Mouse (Mus musculus): ENCODE results near the gene Cacna2d2. TPM values are rescaled to one million over a fixed set of nuclear protein-coding genes. Genes with fewer than 3 reads are reported as not detected.
"Not testable (repeated sequence)": the region's sequence is repeated elsewhere in the genome, so short reads cannot be mapped to it uniquely, and the experiment has no call there.

Cacna2d2 gene
- polyA plus RNA-seq, 1 experiment from 2014 or later = 6.8 TPM

DNA sequence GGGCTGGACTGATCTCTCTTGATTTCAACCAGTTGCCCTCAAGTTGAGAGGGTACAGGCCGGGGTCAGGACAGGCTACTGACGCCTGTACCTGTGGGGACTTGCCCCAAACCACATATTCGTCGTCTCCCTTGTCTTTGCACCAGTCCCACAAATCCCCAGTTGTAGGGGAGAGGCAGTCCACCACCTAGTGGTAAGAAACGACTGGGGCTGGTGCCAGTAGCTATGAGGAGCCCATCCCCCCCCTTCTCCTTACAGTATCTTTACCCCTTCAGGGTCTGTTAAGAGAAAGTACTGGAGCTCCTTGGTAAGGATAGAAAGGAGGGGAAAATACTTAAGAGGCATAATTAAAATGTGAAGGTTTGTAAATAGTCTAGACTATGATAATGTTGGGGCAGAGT, 166.1 kb downstream of the Cacna2d2 start:
- H3K9me3 ChIP-seq; H3K27me3 ChIP-seq (ENCODE audit: insufficient read depth, poor library complexity, severe bottlenecking); H3K4me3 ChIP-seq; DNase-seq (ENCODE audit: low spot score): not testable (repeated sequence)
- WGBS = 47% methylated on average over 5 of the region's 5 CpGs
- Histone ChIP-seq H3K36me3 (peaks cover 37% of the 10 kb centered on the region), H3K4me1 (peaks cover 57% of the 10 kb centered on the region), H3K27ac (peak overlapping the region; percentile 44; the same call in 1 of the 2 replicates)

DNA sequence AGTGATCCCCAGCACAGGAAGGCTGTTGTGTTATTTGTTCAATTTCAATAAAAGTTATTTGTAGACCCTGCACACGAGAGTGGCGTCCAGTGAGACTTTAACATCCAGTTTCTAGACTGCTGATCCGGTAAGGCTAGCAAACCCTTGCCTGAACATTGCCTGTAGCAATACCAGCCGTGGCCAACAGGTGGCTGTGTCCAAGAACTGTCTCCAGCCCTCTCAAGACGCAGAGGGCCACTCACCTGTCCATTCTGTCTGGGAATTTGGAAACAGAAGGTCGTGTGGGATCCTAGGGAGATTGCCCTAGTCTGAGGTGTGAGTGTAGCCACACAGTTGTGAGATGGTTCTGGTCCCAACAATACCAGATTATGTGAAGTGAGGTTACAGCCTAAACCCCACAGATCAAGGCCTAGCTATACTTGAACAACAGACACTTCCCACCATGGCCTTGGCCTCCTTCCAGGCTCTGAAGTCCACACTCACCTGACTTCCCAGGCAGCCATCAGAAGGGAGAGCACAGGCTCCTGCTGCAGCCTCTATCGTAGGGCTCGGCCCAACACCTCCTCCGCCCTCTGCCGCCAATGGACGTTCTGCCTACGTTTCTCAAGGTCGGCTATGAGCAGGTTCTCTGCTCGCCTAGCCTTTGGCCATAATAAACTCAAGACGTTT, 166.8 kb downstream of the Cacna2d2 start:
- Histone ChIP-seq H3K36me3 (peaks cover 37% of the 10 kb centered on the region), H3K9me3 (no peaks in the 10 kb centered on the region), H3K4me1 (peaks cover 63% of the 10 kb centered on the region), H3K4me3 (peak overlapping the region; percentile 81; the same call in 1 of the 2 replicates), H3K27ac (peak overlapping the region; percentile 97), H3K27me3 (ENCODE audit: insufficient read depth, poor library complexity, severe bottlenecking) (no peaks in the 10 kb centered on the region)
- no peak for DNase-seq (ENCODE audit: low spot score)
- 54% methylated on average over 15 of the region's 15 CpGs for WGBS

DNA sequence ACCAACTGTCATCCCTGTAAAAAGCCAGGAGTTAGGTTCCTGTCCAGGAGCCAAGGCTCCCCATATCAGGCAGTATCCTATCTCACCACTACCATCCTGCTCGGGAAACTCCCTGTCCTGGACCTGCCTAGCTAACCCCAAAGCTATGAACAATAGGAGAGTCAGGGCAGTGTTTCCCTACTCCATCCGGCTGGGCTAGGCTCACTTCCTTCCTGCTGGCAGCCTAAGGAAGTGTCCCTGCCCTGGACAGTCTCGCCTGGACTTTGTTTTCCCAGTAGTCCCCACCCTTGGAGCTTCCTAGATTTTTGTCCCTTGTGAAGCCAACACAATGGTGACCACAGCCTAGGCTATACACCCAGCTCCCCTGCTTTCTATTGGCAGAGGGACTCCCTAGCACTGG, 167.4 kb downstream of the Cacna2d2 start:
- H3K27me3 ChIP-seq (ENCODE audit: insufficient read depth, poor library complexity, severe bottlenecking) = no peaks in the 10 kb centered on the region
- H3K36me3 ChIP-seq = peaks cover 37% of the 10 kb centered on the region
- DNase-seq (ENCODE audit: low spot score) = no peak
- peaks cover 70% of the 10 kb centered on the region for H3K4me1 ChIP-seq
- WGBS = 49% methylated on average over 3 of the region's 3 CpGs
- H3K9me3 ChIP-seq = no peaks in the 10 kb centered on the region
- peak overlapping the region; percentile 81 for H3K4me3 ChIP-seq
- H3K27ac ChIP-seq = peak overlapping the region; percentile 97

DNA sequence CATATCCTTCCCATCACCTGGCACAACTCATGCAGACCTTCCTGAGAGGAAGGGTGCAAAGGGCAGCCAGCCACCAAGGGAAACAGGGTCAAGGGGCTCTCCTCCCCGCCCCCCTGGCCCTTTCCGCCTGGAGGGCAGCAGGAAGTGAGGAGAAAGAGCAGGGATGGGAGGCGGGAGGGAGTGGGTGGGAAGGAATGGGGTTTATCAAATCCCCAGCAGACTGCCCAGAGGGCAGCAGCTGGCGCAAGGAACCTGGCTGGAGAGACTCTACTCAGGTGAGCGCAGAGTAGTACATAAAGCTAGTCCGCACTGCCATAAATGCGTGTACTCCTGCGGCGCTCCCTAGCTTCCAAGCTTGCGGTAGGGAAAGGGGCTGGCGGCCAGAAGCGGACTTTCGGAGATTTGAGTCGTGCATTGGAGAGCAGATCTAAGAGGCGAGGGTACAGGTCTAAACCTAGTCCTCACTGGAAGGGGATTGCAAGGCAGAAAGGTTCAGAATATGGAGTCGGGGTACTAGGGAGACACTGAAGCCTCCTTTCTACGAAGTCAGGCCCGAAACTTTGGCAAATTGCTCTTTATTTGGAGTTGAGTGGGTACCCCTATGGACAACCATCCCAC, 168.4 kb downstream of the Cacna2d2 start, which contains the start of gene Hyal2:
TSS of gene Hyal2 (plus strand) at position 244 of the 618 bp plus-strand sequence.
- no peak for DNase-seq (ENCODE audit: low spot score)
- peak within 1 kb of the TSS; percentile 97 for H3K27ac ChIP-seq
- H3K36me3 ChIP-seq = peaks cover 41% of the 10 kb centered on the region
- 6% methylated on average over 18 of the region's 18 CpGs for WGBS
- peaks cover 75% of the 10 kb centered on the region for H3K4me1 ChIP-seq
- H3K9me3 ChIP-seq = no peaks in the 10 kb centered on the region
- H3K4me3 ChIP-seq = peak within 1 kb of the TSS; percentile 81
- H3K27me3 ChIP-seq (ENCODE audit: insufficient read depth, poor library complexity, severe bottlenecking) = no peaks in the 10 kb centered on the region

GRCm38 (mm10) chr9:107568331-107569261, 169.2 kb downstream of the Cacna2d2 start:
- Histone ChIP-seq H3K4me1 (peaks cover 73% of the 10 kb centered on the region), H3K27ac (peak overlapping the region; percentile 97), H3K36me3 (peaks cover 48% of the 10 kb centered on the region), H3K4me3 (peak overlapping the region; percentile 81), H3K27me3 (ENCODE audit: insufficient read depth, poor library complexity, severe bottlenecking) (no peaks in the 10 kb centered on the region), H3K9me3 (no peaks in the 10 kb centered on the region)
- DNase-seq (ENCODE audit: low spot score) = peak; percentile 94
- WGBS = under 1% methylated on average over 41 of the region's 41 CpGs

- H3K27me3 ChIP-seq (ENCODE audit: insufficient read depth, poor library complexity, severe bottlenecking) = no peaks in the 10 kb centered on the region
- H3K27ac ChIP-seq = peak overlapping the region; percentile 97
- DNase-seq (ENCODE audit: low spot score) = no peak
- H3K9me3 ChIP-seq = no peaks in the 10 kb centered on the region
- peaks cover 51% of the 10 kb centered on the region for H3K36me3 ChIP-seq
- peaks cover 66% of the 10 kb centered on the region for H3K4me1 ChIP-seq
- H3K4me3 ChIP-seq = peak overlapping the region; percentile 81
- WGBS = under 1% methylated on average over 23 of the region's 23 CpGs
Observed at GRCm38 (mm10) chr9:107569270-107569669, 169.9 kb downstream of the Cacna2d2 start.

GRCm38 (mm10) chr9:107570016-107570415, 170.6 kb downstream of the Cacna2d2 start:
- peak overlapping the region; percentile 97 for H3K27ac ChIP-seq
- peak overlapping the region; percentile 81 for H3K4me3 ChIP-seq
- no peak for DNase-seq (ENCODE audit: low spot score)
- 53% methylated on average over 13 of the region's 13 CpGs for WGBS
- peaks cover 51% of the 10 kb centered on the region for H3K36me3 ChIP-seq
- peaks cover 64% of the 10 kb centered on the region for H3K4me1 ChIP-seq
- H3K27me3 ChIP-seq (ENCODE audit: insufficient read depth, poor library complexity, severe bottlenecking) = no peaks in the 10 kb centered on the region
- H3K9me3 ChIP-seq = no peaks in the 10 kb centered on the region

GRCm38 (mm10) chr9:107570845-107571244, 171.4 kb downstream of the Cacna2d2 start:
- H3K27me3 ChIP-seq (ENCODE audit: insufficient read depth, poor library complexity, severe bottlenecking) = no peaks in the 10 kb centered on the region
- peak overlapping the region; percentile 97; the same call in 1 of the 2 replicates for H3K27ac ChIP-seq
- peaks cover 62% of the 10 kb centered on the region for H3K4me1 ChIP-seq
- H3K36me3 ChIP-seq = peaks cover 44% of the 10 kb centered on the region
- no peaks in the 10 kb centered on the region for H3K9me3 ChIP-seq
- 60% methylated on average over 21 of the region's 21 CpGs for WGBS
- H3K4me3 ChIP-seq = peak overlapping the region; percentile 81
- DNase-seq (ENCODE audit: low spot score) = peak; percentile 84

DNA sequence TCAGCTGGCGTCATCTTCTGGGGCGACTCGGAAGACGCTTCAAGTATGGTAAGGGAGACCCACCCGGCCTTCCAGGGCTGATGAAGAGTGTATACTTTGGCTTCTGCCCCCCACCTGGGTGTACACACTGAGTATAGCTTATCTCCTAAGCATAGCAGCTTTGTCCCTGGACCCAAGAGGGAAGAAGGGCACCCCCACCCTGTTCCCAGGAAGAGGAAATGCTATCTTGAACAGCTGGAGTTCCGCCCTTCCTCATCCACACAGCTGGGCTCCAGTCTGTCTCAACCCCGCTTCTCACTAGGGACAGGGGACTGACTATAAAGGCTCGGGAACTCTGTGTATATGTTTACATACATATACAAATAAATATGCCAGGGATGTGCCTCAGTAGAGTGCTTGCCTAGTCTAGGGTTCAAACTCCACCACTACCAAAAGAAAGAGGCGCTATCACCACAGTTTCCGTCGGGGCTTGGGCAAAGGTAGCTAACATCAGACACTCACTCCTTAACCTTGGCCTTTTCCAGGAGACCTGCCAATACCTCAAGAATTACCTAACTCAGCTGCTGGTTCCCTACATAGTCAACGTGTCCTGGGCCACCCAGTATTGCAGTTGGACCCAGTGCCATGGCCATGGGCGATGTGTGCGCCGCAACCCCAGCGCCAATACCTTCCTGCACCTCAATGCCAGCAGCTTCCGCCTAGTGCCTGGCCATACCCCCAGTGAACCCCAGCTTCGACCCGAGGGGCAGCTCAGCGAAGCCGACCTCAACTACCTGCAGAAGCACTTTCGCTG, 172.3 kb downstream of the Cacna2d2 start:
- Histone ChIP-seq H3K4me3 (peak overlapping the region; percentile 81), H3K27me3 (ENCODE audit: insufficient read depth, poor library complexity, severe bottlenecking) (no peaks in the 10 kb centered on the region), H3K4me1 (peaks cover 60% of the 10 kb centered on the region), H3K27ac (peak overlapping the region; percentile 97; the same call in 1 of the 2 replicates), H3K36me3 (peaks cover 44% of the 10 kb centered on the region), H3K9me3 (no peaks in the 10 kb centered on the region)
- 88% methylated on average over 22 of the region's 22 CpGs for WGBS
- no peak for DNase-seq (ENCODE audit: low spot score)

- Histone ChIP-seq H3K27ac (no peak overlapping the region), H3K9me3 (no peaks in the 10 kb centered on the region), H3K36me3 (peaks cover 44% of the 10 kb centered on the region), H3K4me3 (no peak overlapping the region), H3K4me1 (peaks cover 60% of the 10 kb centered on the region), H3K27me3 (ENCODE audit: insufficient read depth, poor library complexity, severe bottlenecking) (no peaks in the 10 kb centered on the region)
- WGBS = 98% methylated on average over 2 of the region's 2 CpGs
- DNase-seq (ENCODE audit: low spot score) = no peak
Observed at GRCm38 (mm10) chr9:107572327-107572662, 172.9 kb downstream of the Cacna2d2 start.

GRCm38 (mm10) chr9:107573774-107574173, 174.4 kb downstream of the Cacna2d2 start:
- H3K27ac ChIP-seq; H3K9me3 ChIP-seq; H3K27me3 ChIP-seq (ENCODE audit: insufficient read depth, poor library complexity, severe bottlenecking); H3K4me3 ChIP-seq; DNase-seq (ENCODE audit: low spot score): not testable (repeated sequence)
- 79% methylated on average over 6 of the region's 6 CpGs for WGBS
- H3K36me3 ChIP-seq = peaks cover 44% of the 10 kb centered on the region
- peaks cover 61% of the 10 kb centered on the region for H3K4me1 ChIP-seq

Data from heart, embryonic 10.5 days (tissue).